Mouse (Mus musculus) hindbrain, embryonic 11.5 days (tissue): ENCODE data around the gene Phf10. TPM values are rescaled to one million over a fixed set of nuclear protein-coding genes. Genes with fewer than 3 reads are reported as not detected.
A peak's percentile ranks its signal among the peaks of the same experiment; 100 is the strongest.
"Not testable (repeated sequence)": the region's sequence is repeated elsewhere in the genome, so short reads cannot be mapped to it uniquely, and the experiment has no call there.

ENCODE experiments used
- ATAC-seq: fragments of 200-750 bp; cut with Nextera tagmentation; 2 replicates; pipeline ENCODE4 v1.8.0; 2017; ENCODE audit warnings: mild to moderate bottlenecking, moderate TSS enrichment, moderate library complexity; ENCODE audit not compliant: low FRiP score
- DNase-seq: peaks from one replicate; pipeline ENCODE4 v3.0.0-alpha.2; 2015; ENCODE audit warnings: low spot score
- H3K27ac ChIP-seq: fragments of 300-500 bp; sonication (generic); 2 replicates; pipeline ENCODE4 v1.5.1; 2014; ENCODE audit warnings: mild to moderate bottlenecking, low read depth, low read length
- H3K27me3 ChIP-seq: fragments of 300-500 bp; sonication (generic); 2 replicates; pipeline ENCODE4 v1.6.1; 2014; ENCODE audit warnings: mild to moderate bottlenecking, low read length, moderate library complexity, mixed read lengths; ENCODE audit not compliant: control insufficient read depth, insufficient read depth
- H3K36me3 ChIP-seq: fragments of 300-500 bp; sonication (generic); 2 replicates; pipeline ENCODE4 v1.6.1; 2014; ENCODE audit warnings: mild to moderate bottlenecking, low read length, moderate library complexity, mixed read lengths; ENCODE audit not compliant: control insufficient read depth, insufficient read depth
- H3K4me1 ChIP-seq: fragments of 300-500 bp; sonication (generic); replicated peaks from 2 replicates; pipeline ENCODE4 v1.6.1; 2014; ENCODE audit warnings: low read length, mixed read lengths; ENCODE audit not compliant: control insufficient read depth, insufficient read depth
- H3K4me2 ChIP-seq: fragments of 300-500 bp; sonication (generic); replicated peaks from 2 replicates; pipeline ENCODE4 v1.6.1; 2014; ENCODE audit warnings: mild to moderate bottlenecking, low read depth, low read length
- H3K4me3 ChIP-seq: fragments of 300-500 bp; sonication (generic); 2 replicates; pipeline ENCODE4 v1.5.1; 2014; ENCODE audit warnings: low read depth, low read length
- H3K9ac ChIP-seq: fragments of 300-500 bp; sonication (generic); 2 replicates; pipeline ENCODE4 v1.6.1; 2014; ENCODE audit warnings: low read depth, low read length
- H3K9me3 ChIP-seq: fragments of 300-500 bp; sonication (generic); 2 replicates; pipeline ENCODE4 v1.6.1; 2016; ENCODE audit warnings: low read length; ENCODE audit not compliant: control insufficient read depth
- WGBS: fragments of 180-500 bp; shearing (Covaris S2); extraction: QIAGEN DNeasy Blood & Tissue Kit; methylation state at CpG from one replicate; pipeline ENCODE4 v1.1.7; 2014; 5-methylcytosine and 5-hydroxymethylcytosine counted together
- polyA plus RNA-seq: library from polyadenylated mRNA; unstranded; fragments of >200 nt; fragmentation: Nextera tagmentation; extraction: Ambion mirVana; gene quantifications from 2 replicates; pipeline ENCODE4 v1.2.1, GENCODE M21; 2014

Gene Phf10
- polyA plus RNA-seq, 1 experiment from 2014 or later: 39.2 TPM

GRCm38 (mm10) chr17:14909331-14909730 is 51.7 kb downstream of the Phf10 start:
- no peak overlapping the region for H3K4me2 ChIP-seq
- H3K27me3 ChIP-seq: no peaks in the 10 kb centered on the region
- H3K9me3 ChIP-seq: no peaks in the 10 kb centered on the region
- H3K27ac ChIP-seq: no peak overlapping the region
- H3K4me1 ChIP-seq: no peaks in the 10 kb centered on the region
- WGBS: 85% methylated on average over 5 of the region's 5 CpGs
- no peak overlapping the region for H3K4me3 ChIP-seq
- no peak for DNase-seq
- no peak overlapping the region for H3K9ac ChIP-seq
- ATAC-seq: no peak
- no peaks in the 10 kb centered on the region for H3K36me3 ChIP-seq

GRCm38 (mm10) chr17:14907136-14907535 is 53.9 kb downstream of the Phf10 start:
- no peaks in the 10 kb centered on the region for H3K36me3 ChIP-seq
- H3K9ac ChIP-seq: no peak overlapping the region
- no peak overlapping the region for H3K4me2 ChIP-seq
- H3K27me3 ChIP-seq: no peaks in the 10 kb centered on the region
- no peak for DNase-seq
- no peak for ATAC-seq
- no peaks in the 10 kb centered on the region for H3K9me3 ChIP-seq
- H3K4me1 ChIP-seq: no peaks in the 10 kb centered on the region
- no peak overlapping the region for H3K4me3 ChIP-seq
- H3K27ac ChIP-seq: no peak overlapping the region
- 79% methylated on average over 12 of the region's 12 CpGs for WGBS

GRCm38 (mm10) chr17:14906611-14907010 is 54.5 kb downstream of the Phf10 start:
- ATAC-seq (no peak), DNase-seq (no peak)
- Histone ChIP-seq H3K4me1 (no peaks in the 10 kb centered on the region), H3K36me3 (no peaks in the 10 kb centered on the region), H3K9ac (no peak overlapping the region), H3K9me3 (no peaks in the 10 kb centered on the region), H3K4me3 (no peak overlapping the region), H3K27me3 (no peaks in the 10 kb centered on the region), H3K4me2 (no peak overlapping the region), H3K27ac (no peak overlapping the region)
- 48% methylated on average over 1 of the region's 1 CpGs for WGBS

GRCm38 (mm10) chr17:14904637-14905265 is 56.3 kb downstream of the Phf10 start:
- Histone ChIP-seq H3K4me3 (no peak overlapping the region), H3K27me3 (no peaks in the 10 kb centered on the region), H3K27ac (no peak overlapping the region), H3K4me2 (no peak overlapping the region), H3K4me1 (no peaks in the 10 kb centered on the region), H3K9ac (no peak overlapping the region), H3K9me3 (no peaks in the 10 kb centered on the region), H3K36me3 (no peaks in the 10 kb centered on the region)
- ATAC-seq: peak; percentile 70; the same call in 1 of the 2 replicates
- peak; percentile 89 for DNase-seq
- 60% methylated on average over 7 of the region's 7 CpGs for WGBS

- Histone ChIP-seq H3K4me3 (no peak overlapping the region), H3K9ac (no peak overlapping the region), H3K27ac (no peak overlapping the region), H3K36me3 (no peaks in the 10 kb centered on the region), H3K4me1 (no peaks in the 10 kb centered on the region), H3K4me2 (no peak overlapping the region), H3K27me3 (no peaks in the 10 kb centered on the region), H3K9me3 (no peaks in the 10 kb centered on the region)
- ATAC-seq (no peak), DNase-seq (no peak)
- WGBS: 83% methylated on average over 6 of the region's 6 CpGs
Observed at GRCm38 (mm10) chr17:14904206-14904605, 56.9 kb downstream of the Phf10 start.

GRCm38 (mm10) chr17:14903212-14903611 is 57.9 kb downstream of the Phf10 start:
- H3K4me3 ChIP-seq: no peak overlapping the region
- H3K9ac ChIP-seq: no peak overlapping the region
- DNase-seq (no peak), ATAC-seq (no peak)
- WGBS: 87% methylated on average over 3 of the region's 3 CpGs
- H3K36me3 ChIP-seq: no peaks in the 10 kb centered on the region
- H3K9me3 ChIP-seq: no peaks in the 10 kb centered on the region
- H3K4me1 ChIP-seq: no peaks in the 10 kb centered on the region
- H3K4me2 ChIP-seq: no peak overlapping the region
- no peak overlapping the region for H3K27ac ChIP-seq
- no peaks in the 10 kb centered on the region for H3K27me3 ChIP-seq

- WGBS: 89% methylated on average over 1 of the region's 1 CpGs
- Histone ChIP-seq H3K27ac (no peak overlapping the region), H3K9ac (no peak overlapping the region), H3K4me2 (no peak overlapping the region), H3K36me3 (no peaks in the 10 kb centered on the region), H3K9me3 (no peaks in the 10 kb centered on the region), H3K4me3 (no peak overlapping the region), H3K4me1 (no peaks in the 10 kb centered on the region), H3K27me3 (no peaks in the 10 kb centered on the region)
- DNase-seq (no peak), ATAC-seq (no peak)
Observed at GRCm38 (mm10) chr17:14898972-14899371, 62.1 kb downstream of the Phf10 start.

- H3K36me3 ChIP-seq, H3K9ac ChIP-seq, H3K27me3 ChIP-seq, H3K4me1 ChIP-seq, H3K4me2 ChIP-seq, H3K27ac ChIP-seq, H3K9me3 ChIP-seq, ATAC-seq, H3K4me3 ChIP-seq, DNase-seq: not testable (repeated sequence)
Observed at GRCm38 (mm10) chr17:14895058-14895457, 66.0 kb downstream of the Phf10 start.
